Mouse (Mus musculus) adrenal gland, postnatal 10 days (tissue): ENCODE measurements around the gene Mmp15. TPM values are rescaled to one million over a fixed set of nuclear protein-coding genes. Genes with fewer than 3 reads are reported as not detected.
"Not testable (repeated sequence)": the region's sequence is repeated elsewhere in the genome, so short reads cannot be mapped to it uniquely, and the experiment has no call there.

Experiments used
- DNase-seq: peaks from one replicate; pipeline ENCODE4 v3.0.0; 2021; ENCODE audit warnings: mixed read lengths
- total RNA-seq, 2 experiments: library from RNA; stranded (reverse); gene quantifications; 2 replicates each; pipeline ENCODE4 v1.2.3; 2021

Mmp15 gene
- total RNA-seq, 2 experiments from 2014 or later, result 23.0 to 32.7 TPM

DNA sequence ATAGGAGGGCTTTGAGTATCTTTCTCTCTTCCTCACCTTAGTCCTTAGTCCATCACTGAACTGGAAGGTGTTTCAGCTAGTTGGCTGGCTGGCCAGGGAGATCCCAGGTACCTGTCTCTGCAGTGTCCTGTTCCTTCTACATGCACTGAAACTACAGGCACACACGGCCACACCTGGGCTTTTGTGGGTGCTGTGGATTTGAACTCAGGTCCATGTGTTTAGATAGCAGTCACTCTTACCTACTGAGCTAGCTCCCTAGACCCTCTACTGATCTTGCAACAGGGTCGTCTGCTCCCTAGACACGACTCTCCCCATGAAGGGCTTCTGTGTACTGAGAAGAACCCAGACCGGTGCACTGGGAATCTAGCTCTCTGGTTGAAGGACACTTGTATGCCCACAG is 25.0 kb downstream of the Mmp15 start:
- no peak for DNase-seq

DNA sequence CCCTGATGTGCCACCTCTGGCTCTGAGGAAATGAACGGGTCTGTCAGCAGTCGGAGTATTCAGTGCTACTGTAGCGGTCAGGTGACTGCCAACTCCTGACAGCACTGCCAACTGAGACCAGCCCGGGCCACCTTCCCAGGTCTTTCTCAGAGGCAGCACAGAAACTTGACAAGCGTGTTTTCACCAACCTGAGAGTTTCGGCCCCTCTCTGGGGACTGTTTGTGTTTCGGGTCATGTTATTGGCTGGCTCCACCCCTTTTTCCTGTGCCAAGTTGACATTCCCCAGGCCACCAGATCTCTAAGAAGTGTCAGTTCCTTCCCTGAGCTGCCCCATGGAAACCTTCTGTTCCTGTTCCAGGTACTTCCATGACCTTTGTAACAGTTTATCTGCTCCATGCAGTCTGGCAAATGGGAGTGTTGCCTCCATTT is 25.8 kb downstream of the Mmp15 start:
- peak; percentile 62 for DNase-seq

DNA sequence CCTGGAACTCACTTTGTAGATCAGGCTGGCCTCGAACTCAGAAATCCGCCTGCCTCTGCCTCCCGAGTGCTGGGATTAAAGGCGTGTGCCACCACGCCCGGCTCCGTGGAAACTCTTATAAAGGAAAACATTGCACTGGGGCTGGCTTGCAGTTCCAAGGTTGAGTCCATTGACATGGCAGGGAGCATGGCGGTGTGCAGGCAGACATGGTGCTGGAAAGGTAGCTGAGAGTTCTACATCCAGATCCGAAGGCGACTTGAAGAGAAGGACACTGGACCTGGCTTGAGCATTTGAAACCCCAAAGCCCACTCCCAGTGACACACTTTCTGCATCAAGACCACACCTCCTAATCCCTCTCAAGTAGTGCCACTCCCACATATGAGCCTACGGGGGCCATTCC is 26.9 kb downstream of the Mmp15 start:
- not testable (repeated sequence) for DNase-seq

DNA sequence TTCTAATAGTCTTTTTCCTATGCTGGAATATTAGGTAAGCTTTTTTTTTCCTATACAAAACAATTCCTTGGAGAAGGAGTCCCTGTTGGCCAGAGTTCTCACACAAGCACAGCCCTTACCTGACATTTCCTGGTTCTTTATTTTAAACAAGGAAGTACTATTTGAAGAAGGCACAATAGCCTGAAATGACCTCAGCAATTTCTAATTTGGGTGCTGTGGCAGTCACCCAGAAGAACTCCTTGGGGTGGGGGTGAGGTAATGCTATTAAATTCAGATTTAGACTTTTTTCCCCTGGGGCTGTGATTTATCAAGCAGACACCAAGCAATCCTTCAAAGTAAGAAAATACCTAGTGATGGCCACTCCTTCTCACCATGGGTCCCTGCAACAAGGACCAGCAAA is 28.9 kb downstream of the Mmp15 start:
- DNase-seq, result peak; percentile 29

DNA sequence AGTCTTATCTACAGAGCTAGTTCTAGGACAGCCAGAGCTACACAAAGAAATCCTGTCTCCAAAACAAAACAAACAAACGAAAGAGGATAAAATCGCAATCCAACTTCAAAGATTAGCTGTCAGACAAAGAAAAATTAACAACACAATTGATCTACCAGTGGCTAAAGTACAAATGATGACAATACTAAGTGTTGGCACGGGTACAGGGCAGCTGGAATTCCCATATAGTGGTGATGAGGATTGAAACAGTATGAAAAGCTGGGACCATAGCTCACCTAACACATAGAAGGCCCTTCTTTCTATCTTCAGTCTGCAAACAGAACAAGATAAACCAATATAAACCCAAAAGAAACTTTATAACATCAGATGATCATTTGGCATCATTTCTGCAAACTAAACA is 29.5 kb downstream of the Mmp15 start:
- DNase-seq, result no peak

DNA sequence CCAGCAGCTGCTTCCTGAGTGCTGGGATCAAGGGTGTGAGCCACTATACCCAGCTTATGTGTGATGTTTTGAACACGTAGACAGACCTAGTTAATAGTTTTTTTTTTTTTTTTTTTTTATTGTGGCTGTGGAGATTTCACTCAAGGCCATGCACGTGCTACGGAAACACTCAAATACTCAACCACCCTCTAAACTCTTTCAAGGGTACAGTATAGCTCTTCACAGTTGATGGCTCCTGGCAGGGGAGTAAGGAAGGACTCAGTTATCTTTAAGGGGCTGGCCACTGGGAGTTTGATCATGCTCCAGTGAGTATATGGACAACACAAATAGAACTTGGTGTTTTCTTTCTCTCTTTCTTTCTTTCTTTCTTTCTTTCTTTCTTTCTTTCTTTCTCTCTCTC is 32.4 kb downstream of the Mmp15 start:
- no peak for DNase-seq

DNA sequence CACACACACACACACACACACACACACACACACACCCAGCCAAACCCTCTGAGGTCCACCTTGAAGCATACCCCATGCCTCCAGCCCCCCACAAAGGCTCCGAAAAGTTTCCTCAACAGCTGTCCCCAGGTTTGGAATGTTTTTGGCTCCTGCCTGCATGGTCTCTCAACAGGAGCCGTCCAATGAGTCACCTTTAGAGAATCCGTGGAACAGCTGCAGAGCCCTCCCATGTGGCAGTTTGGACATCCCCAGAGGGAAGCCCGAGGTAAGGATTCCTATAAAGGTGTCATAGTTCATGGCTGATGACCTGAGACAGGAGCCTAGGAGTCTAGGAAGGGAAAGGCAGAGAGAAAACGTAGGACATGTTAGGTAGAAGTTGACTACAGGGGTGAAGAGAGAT is 34.0 kb downstream of the Mmp15 start:
- DNase-seq, result no peak

DNA sequence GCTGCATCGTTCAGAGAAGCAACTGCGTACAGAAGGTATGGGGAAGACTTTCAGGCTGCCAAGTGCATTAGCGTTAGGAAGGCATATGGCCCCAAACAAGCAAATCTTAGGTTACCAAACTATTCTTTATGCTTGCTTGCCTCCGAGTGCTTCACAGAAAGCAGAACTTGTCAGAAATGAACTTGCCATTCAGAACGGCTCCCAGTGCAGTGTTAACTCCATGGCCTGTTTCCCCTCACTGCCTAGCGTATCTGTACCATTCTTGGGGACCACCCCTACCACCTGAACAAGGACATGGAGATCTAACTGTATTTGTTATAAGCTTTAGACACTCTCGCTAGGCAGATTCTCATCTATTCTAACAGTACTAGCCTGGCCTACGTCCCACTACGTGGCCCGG is 35.2 kb downstream of the Mmp15 start:
- no peak for DNase-seq

DNA sequence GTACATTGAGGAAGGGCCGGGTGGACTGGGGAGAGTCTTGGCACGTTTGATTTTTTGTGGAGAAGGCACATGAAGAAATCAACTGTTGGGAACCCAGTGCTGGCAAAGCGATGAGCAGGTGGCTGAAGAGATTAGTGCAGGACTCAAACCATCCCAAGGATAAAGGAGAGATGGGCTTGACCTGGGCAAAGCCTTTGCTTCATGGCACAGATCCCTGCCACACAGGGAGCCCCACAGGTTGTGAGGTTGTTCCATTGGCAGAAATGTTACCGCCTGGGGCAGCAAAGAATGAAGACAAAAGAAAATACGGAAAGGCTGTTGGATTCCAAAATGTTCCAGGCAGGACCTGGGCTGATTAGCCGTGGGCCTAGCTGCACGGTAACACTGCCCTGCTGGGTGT is 35.9 kb downstream of the Mmp15 start:
- DNase-seq, result no peak

DNA sequence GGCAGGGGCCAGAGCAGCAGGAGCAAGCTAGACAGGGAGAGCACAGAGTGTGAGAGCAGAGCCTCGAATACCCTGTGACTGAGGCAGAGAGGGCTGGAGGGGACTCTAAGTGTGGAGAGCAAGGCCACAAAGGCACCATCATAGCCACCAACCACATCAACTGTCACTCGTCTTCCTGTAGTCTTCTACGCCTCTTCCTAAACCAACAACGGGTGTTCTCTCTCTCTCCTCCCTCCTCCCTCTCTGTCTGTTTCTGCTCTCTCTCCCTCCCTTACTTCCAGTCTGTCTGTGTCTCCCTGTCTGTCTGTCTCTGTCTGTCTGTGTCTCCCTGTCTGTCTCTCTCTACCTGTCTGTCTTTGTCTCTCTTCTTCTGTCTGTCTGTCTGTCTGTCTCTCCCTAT is 38.2 kb downstream of the Mmp15 start:
- DNase-seq, result no peak

DNA sequence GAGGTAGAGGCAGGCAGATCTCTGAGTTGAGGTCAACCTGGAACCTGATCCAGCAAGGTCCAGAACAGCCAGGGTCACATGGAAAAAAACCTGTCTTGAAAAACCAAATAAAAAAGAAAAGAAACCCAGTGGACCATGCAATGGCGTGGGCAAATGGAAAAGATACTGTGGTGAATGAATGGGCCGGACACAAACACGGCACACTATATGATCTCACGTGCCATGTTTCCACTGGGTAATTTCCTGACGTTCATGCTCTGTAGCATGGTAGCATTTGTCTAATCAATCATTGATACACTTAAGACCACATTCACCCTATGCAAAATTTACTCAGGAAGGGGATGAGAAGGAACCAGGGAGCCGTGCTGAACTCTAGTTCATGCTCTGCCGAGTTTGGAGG is 39.0 kb downstream of the Mmp15 start:
- DNase-seq, result no peak

DNA sequence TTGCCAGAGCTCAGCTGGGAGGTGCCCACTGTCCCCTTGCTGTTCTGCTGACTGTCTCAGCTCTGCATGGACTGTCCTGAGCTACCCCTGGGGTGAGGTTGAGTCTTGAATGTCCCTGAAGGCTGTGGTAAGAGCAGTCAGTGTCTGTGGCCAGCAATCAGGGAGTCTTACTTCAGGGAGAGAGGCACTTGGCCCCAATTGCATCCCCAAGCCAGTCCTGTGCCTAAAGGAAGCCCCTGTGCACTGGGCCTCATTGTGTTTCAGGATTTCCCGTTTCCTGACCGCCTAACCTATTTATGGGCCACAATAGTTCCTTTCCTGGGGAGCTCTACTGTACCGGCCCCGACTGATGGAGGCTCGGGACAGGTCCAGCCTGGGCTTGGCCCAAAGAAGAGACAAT is 40.5 kb downstream of the Mmp15 start:
- peak; percentile 18 for DNase-seq

DNA sequence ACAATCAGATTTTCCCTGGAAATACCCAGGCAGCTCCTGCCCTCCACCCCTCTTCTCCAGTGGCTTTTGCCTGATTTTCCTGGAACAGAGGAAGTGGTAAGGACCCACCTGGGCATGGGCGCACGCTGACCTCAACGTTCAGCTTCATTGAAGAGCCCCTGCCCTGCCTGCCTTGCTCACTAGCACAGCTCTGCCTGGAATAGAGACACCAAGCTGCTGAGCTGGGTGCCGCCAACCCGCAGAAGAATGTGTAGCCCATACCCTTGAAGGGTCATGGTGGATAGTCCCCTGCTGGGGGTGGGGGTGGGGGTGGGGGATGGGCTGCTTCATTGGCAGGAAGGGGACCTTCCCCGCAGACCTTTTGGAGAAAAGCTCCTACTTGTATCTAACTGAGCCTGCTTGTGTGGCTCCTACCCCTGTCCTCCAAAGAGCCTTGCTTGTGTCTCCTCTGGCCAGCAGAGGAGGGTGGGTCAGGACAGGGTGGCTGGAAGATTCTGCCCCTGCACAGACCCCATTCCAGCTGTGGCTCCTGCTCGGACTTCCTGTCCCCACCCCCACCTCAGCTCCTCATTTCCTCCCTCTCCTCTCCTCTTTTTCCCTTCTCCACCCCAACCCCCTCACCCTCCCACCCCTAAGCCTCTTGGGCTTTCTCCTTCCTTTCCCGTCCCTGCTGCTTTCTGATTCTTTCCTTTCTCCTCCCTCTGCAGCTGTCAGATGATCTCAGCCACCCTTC is 43.3 kb downstream of the Mmp15 start:
- no peak for DNase-seq

DNA sequence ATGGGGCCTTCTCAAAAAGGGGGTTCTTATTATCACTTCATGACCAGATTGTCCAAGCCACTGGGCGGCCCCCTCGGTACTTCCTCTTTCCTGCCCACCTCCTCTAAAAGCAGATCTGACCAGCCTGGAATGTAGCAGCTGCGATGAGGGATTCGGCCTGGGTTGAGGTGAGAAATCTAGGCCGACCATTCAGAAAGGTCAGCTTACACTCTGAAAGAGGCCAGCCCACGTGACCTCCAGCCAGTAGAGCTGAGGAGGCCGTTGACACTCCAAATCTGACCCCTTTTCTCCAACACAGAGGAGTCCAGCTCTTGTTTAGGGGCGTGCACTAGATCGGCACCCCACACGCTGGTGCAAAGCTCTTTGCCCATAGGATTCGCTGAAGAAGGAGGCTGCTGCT is 44.7 kb downstream of the Mmp15 start:
- no peak for DNase-seq

DNA sequence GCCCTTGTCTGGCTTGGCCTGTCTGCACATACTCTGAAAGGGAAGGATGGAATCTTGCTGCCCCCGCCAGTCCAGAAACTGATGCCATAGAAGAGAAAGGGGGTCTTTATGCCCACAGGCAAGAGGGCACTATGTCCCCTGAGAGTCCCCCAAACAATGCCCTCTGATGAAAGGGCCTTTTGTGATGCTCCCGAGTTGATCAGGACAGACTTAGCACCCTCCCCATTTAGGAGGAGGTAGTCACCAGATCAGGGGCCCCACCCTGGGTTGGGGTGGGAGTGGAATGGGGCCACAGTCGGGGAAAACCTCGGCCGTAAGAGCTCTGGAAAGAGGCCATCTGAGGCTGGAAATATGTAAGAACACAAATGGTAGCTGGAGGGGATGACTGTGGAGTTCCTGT is 45.1 kb downstream of the Mmp15 start:
- no peak for DNase-seq

DNA sequence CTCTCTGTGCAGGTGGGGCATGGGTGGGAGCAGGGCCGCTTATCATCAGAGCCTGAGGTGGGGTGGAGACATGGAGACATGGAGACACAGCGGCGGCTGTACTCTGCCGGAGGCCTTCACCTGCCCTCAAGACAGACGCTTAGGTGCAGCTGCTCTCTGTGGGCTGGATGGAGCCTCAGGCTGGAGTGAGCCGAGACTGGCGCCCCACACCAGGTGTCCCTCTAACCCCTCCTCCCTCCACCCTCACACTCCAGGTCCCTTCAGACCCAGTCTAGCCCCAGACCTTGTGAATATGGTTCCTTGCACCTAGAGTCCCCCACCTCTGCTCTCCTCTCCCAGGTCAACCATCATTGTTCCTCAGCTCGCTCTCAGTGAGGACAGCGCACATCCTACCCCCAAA is 47.1 kb downstream of the Mmp15 start:
- no peak for DNase-seq

DNA sequence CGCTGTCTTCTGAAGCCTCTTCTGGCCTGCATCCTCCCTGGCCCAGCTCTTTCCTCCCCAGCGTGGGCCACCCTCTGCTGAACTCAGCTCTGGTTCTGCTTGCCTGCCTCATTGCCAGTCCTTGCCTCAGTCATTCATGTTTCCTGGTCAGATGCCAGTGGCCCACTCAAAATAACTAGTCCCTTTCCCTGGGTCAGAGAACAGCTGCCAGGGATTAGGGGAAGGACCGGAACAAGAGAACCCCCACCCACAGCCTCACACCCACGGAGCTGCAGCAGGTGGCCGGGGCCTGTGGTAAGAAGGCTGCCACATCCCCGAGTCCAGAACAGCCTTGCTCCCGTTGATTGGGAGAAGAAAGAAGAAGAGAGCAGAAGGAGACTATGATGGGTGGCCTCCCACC is 49.0 kb downstream of the Mmp15 start:
- no peak for DNase-seq

DNA sequence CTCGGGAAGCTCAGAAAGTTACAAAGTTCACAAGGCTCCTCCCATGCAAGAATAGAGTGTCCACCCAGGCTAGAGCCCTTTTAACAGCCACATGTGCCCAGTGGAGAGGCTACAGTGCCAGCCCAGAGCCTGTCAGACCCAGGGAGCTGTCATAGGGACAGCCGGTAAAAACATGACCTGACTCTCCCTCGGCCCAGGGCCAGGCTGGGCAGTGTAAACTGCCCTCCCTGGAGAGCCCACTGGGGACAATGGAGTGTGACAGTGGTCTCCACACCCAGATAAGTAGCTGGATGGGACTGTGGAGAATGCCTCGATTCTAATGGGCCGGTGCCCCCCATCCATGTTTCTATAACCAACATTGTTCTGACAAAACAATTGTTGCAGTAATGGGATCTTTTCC is 57.5 kb downstream of the Mmp15 start:
- DNase-seq, result no peak

DNA sequence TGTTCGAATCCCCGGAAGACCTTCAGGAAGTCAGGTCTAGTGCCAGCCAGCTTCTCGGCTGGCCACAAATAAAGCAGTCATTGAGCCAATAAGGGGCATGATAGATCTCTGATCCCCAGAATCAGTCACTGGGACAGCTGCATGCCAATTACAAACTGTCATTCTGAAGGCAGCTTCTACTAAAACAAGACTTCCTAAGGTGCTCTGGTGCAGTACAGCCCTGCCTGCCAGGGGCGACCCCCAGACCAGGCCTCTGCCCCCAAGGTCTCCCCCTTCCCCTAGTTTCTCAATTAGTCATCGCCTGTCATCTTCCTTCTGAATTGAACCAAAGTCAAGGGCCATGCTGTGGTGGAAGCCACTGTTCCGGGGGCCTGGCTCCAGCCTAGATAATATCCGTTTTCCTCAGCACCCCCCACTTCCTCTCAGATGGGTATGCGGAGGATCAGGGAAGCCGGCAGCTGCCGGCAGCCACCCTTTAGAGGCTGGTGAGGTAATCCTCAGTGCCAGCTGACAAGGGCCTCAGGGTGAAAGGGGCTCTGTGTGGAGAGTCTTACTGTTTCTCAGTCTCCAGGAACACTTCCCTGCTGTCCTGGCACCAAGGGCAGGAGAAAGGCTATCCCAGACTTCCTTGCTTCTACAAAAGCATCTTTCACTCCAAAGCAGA is 59.4 kb downstream of the Mmp15 start:
- peak; percentile 38 for DNase-seq

DNA sequence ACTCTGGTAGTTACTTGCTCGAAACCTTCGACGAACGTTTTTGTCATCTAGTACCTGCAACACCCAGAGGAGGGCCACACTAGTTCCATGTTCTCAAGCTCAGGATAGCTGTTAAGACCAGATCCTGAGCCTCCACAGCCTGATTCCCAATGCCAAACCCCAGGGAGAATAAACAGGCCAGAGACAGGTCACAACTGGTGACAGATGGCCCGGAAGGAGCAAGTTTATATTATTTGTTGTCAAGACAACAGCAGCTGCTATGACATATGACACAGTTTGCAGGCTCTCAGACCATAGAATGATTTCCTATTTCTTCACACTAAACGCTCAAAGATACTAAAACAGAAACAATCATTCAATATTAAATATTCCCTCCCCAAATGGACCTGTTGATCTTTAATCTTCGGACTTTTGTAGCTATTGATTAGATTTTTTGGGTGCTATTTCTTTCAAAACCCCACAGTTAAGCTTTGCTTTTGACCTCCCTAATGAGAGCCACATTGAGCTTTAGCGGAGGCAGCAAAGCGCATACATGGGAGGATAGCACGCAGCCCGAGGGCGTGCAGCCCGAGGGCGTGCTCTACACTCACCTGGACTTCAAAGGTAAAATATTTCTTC is 70.2 kb downstream of the Mmp15 start:
- no peak for DNase-seq
